ENCODE assay signal across 10 mouse cellular contexts in genomic region chr2:150607086-150607485, GRCm38 (mm10). TPM values are rescaled to one million over a fixed set of nuclear protein-coding genes. Genes with fewer than 3 reads are reported as not detected.
DNase-seq lines count a peak whose midpoint lies in the region; ATAC-seq and TF ChIP-seq lines count a peak whose summit lies in the region.
"Had no signal": no experiment of that assay in that cellular context is flagged by ENCODE, and none has a peak within 500 bp of the region (broad histone marks: within the 10 kb centered on the region; RNA-seq: fewer than 3 reads in every experiment).

No protein-coding gene starts in this region.

- no peak for TF ChIP-seq CTCF in heart, postnatal 0 days (IDR thresholded peaks at IDR 0.05; ENCODE audit: low read depth)

- no peak for DNase-seq in heart, postnatal 0 days (ENCODE audit: low spot score)
- no peak for DNase-seq in heart, postnatal 10 days
- no peak for DNase-seq in hindbrain, embryonic 14.5 days (ENCODE audit: low spot score)
- DNase-seq in lung, postnatal 36 days = peak; percentile 60
- no peak for DNase-seq in embryo, embryonic 11 days
- no peak for DNase-seq in ovary, postnatal 36 days (ENCODE audit: low spot score)
- DNase-seq in adrenal gland, adult 2 months = no peak
- DNase-seq: gastrocnemius, postnatal 25 days had no signal

- H3K4me3 ChIP-seq in heart, postnatal 0 days (ENCODE audit: low read depth, low read length) = no peak overlapping the region; the same call in 1 of the 2 replicates
- no peak overlapping the region for H3K4me3 ChIP-seq in embryonic facial prominence, embryonic 12.5 days
- peak overlapping the region; percentile 82 for H3K4me3 ChIP-seq in hindbrain, embryonic 14.5 days (replicated peaks; ENCODE audit: low read length)

- no peak overlapping the region for H3K27ac ChIP-seq in heart, postnatal 0 days (ENCODE audit: low read depth)
- H3K27ac ChIP-seq in embryonic facial prominence, embryonic 12.5 days = no peak overlapping the region
- no peak overlapping the region for H3K27ac ChIP-seq in hindbrain, embryonic 14.5 days

- intact Hi-C loops in heart, postnatal 10 days (cut with DNase I) = loop anchor here (2.0 to 5.0 kb wide), 3 partner anchors 142 to 300 kb away; partner anchors contain the start of genes Entpd6, Gins1 and Pygb

- peak overlapping the region; percentile 98 for H3K4me2 ChIP-seq in heart, postnatal 0 days (ENCODE audit: low read depth, low read length)
- H3K4me2 ChIP-seq in embryonic facial prominence, embryonic 12.5 days (replicated peaks) = peak overlapping the region; percentile 81
- peak overlapping the region; percentile 78 for H3K4me2 ChIP-seq in hindbrain, embryonic 14.5 days (replicated peaks)

- H3K9me3 ChIP-seq in heart, postnatal 0 days (replicated peaks; ENCODE audit: control insufficient read depth, low read length) = no peaks in the 10 kb centered on the region
- H3K9me3 ChIP-seq in embryonic facial prominence, embryonic 12.5 days = no peaks in the 10 kb centered on the region
- H3K9me3 ChIP-seq in hindbrain, embryonic 14.5 days (ENCODE audit: control insufficient read depth, low read length) = no peaks in the 10 kb centered on the region

- H3K27me3 ChIP-seq in heart, postnatal 0 days (ENCODE audit: control insufficient read depth, insufficient read depth, low read length) = no peaks in the 10 kb centered on the region
- no peaks in the 10 kb centered on the region for H3K27me3 ChIP-seq in embryonic facial prominence, embryonic 12.5 days
- H3K27me3 ChIP-seq in hindbrain, embryonic 14.5 days (ENCODE audit: control insufficient read depth, insufficient read depth, low read length) = no peaks in the 10 kb centered on the region

- no peak overlapping the region; the same call in 1 of the 2 replicates for H3K9ac ChIP-seq in heart, postnatal 0 days (replicated peaks; ENCODE audit: low read depth, low read length)
- H3K9ac ChIP-seq in embryonic facial prominence, embryonic 12.5 days = no peak overlapping the region
- H3K9ac ChIP-seq in hindbrain, embryonic 14.5 days = 0 out of 2 replicates have a peak overlapping the region, but pooled peaks have one; percentile 87

- no peaks in the 10 kb centered on the region for H3K36me3 ChIP-seq in heart, postnatal 0 days (replicated peaks; ENCODE audit: control insufficient read depth, insufficient read depth, low read length)
- no peaks in the 10 kb centered on the region for H3K36me3 ChIP-seq in embryonic facial prominence, embryonic 12.5 days
- no peaks in the 10 kb centered on the region for H3K36me3 ChIP-seq in hindbrain, embryonic 14.5 days (replicated peaks; ENCODE audit: control insufficient read depth, insufficient read depth)

- ATAC-seq in heart, postnatal 0 days (ENCODE audit: insufficient read depth, low read depth) = no peak
- no peak for ATAC-seq in embryonic facial prominence, embryonic 12.5 days (ENCODE audit: insufficient number of reproducible peaks, insufficient read depth, low FRiP score, low TSS enrichment)
- ATAC-seq in hindbrain, embryonic 14.5 days (ENCODE audit: low FRiP score) = no peak

- 0 out of 2 replicates have a peak, but pooled peaks cover 4% of the 10 kb centered on the region for H3K4me1 ChIP-seq in heart, postnatal 0 days (ENCODE audit: control insufficient read depth, insufficient read depth)
- peaks cover 8% of the 10 kb centered on the region; the same call in 1 of the 2 replicates for H3K4me1 ChIP-seq in embryonic facial prominence, embryonic 12.5 days
- H3K4me1 ChIP-seq in hindbrain, embryonic 14.5 days (replicated peaks; ENCODE audit: control insufficient read depth, insufficient read depth, low read length) = peaks cover 10% of the 10 kb centered on the region

- no peak for TF ChIP-seq EP300 in heart, postnatal 0 days (IDR thresholded peaks at IDR 0.05; ENCODE audit: low read depth)

- WGBS in heart, postnatal 0 days = 42% methylated on average over 1 of the region's 1 CpGs
- WGBS in embryonic facial prominence, embryonic 12.5 days = 79% methylated on average over 1 of the region's 1 CpGs
- 88% methylated on average over 1 of the region's 1 CpGs for WGBS in hindbrain, embryonic 14.5 days

RNA-seq across cellular contexts. Expression of gene Apmap, which starts 1.3 kb away (rescaled TPM):
- 8.5 and 14.4 TPM in 2 replicates for total RNA-seq in heart, postnatal 0 days (2014; rRNA removed; ENCODE audit: low replicate concordance)
- polyA plus RNA-seq in heart, postnatal 0 days (2015; fragmentation: Nextera tagmentation; extraction: Ambion mirVana) = 19.0 and 19.8 TPM in 2 replicates
- 10 to 100 TPM; 45.6 to 62.8 TPM for total RNA-seq in heart, postnatal 10 days (2021)
- 27.9 and 28.3 TPM in 2 replicates for polyA plus RNA-seq in embryonic facial prominence, embryonic 12.5 days (2016; fragmentation: Nextera tagmentation; extraction: Ambion mirVana)
- polyA plus RNA-seq in hindbrain, embryonic 14.5 days (2014; fragmentation: Nextera tagmentation; extraction: Ambion mirVana) = 41.6 and 42.6 TPM in 2 replicates
- 100 to 1,000 TPM; 113 to 195 TPM for total RNA-seq in adrenal gland, adult 2 months (2021)
- 45.3 and 46.1 TPM in 2 replicates for polyA plus RNA-seq in adrenal gland, adult 2 months (2012; rRNA removed)

RNA-seq across cellular contexts. Expression of gene Cst7, which starts 36.9 kb away (rescaled TPM):
- total RNA-seq in heart, postnatal 0 days (2014; rRNA removed; ENCODE audit: low replicate concordance) = not detected in 2 replicates
- polyA plus RNA-seq in heart, postnatal 0 days (2015; fragmentation: Nextera tagmentation; extraction: Ambion mirVana) = 0.12 and 0.16 TPM in 2 replicates
- total RNA-seq in heart, postnatal 10 days (2021) = not detected
- polyA plus RNA-seq in embryonic facial prominence, embryonic 12.5 days (2016; fragmentation: Nextera tagmentation; extraction: Ambion mirVana) = 0.17 and 0.47 TPM in 2 replicates
- 0.43 and 0.54 TPM in 2 replicates for polyA plus RNA-seq in hindbrain, embryonic 14.5 days (2014; fragmentation: Nextera tagmentation; extraction: Ambion mirVana)
- total RNA-seq in adrenal gland, adult 2 months (2021) = not detected
- 0.18 and 0.20 TPM in 2 replicates for polyA plus RNA-seq in adrenal gland, adult 2 months (2012; rRNA removed)
- total RNA-seq: gastrocnemius, postnatal 25 days; left cerebral cortex, postnatal 10 days had no signal
